In genomic region chrX:142672701-142673100, GRCm38 (mm10) we compare ENCODE assay signal across 33 mouse cellular contexts.
"Had no signal": no experiment of that assay in that cellular context is flagged by ENCODE, and none has a peak within 500 bp of the region (broad histone marks: within the 10 kb centered on the region; RNA-seq: fewer than 3 reads in every experiment).

No protein-coding gene starts in this region.

- H3K36me3 ChIP-seq: heart, embryonic 12.5 days; heart, embryonic 13.5 days; heart, embryonic 15.5 days; hindbrain, embryonic 10.5 days; hindbrain, embryonic 12.5 days; hindbrain, embryonic 13.5 days; hindbrain, embryonic 15.5 days; kidney, embryonic 15.5 days had no signal

- H3K4me3 ChIP-seq: heart, embryonic 12.5 days; heart, embryonic 13.5 days; heart, embryonic 15.5 days; hindbrain, embryonic 10.5 days; hindbrain, embryonic 12.5 days; hindbrain, embryonic 13.5 days; hindbrain, embryonic 15.5 days; kidney, embryonic 15.5 days; layer of hippocampus, adult 2 months; left cerebral cortex, adult 2 months had no signal

- H3K9me3 ChIP-seq: heart, embryonic 12.5 days; heart, embryonic 13.5 days; heart, embryonic 15.5 days; hindbrain, embryonic 10.5 days; hindbrain, embryonic 12.5 days; hindbrain, embryonic 13.5 days; hindbrain, embryonic 15.5 days; kidney, embryonic 15.5 days had no signal

- DNase-seq: heart, postnatal 10 days; heart, postnatal 14 days; heart, postnatal 36 days; heart, postnatal 4 days; kidney, adult 11 months; kidney, adult 18-20 months; kidney, adult 2 months; kidney, adult 8-10 months; kidney, adult 9 months; kidney, postnatal 10 days; kidney, postnatal 14 days; kidney, postnatal 25 days; kidney, postnatal 36 days; kidney, postnatal 4 days; layer of hippocampus, adult 9-11 months; layer of hippocampus, postnatal 36 days had no signal

- H3K27ac ChIP-seq: heart, embryonic 13.5 days; heart, embryonic 15.5 days; hindbrain, embryonic 10.5 days; hindbrain, embryonic 12.5 days; hindbrain, embryonic 13.5 days; hindbrain, embryonic 14.5 days; hindbrain, embryonic 15.5 days; hindbrain, postnatal 0 days; kidney, embryonic 15.5 days; kidney, postnatal 0 days; layer of hippocampus, adult 2 months; left cerebral cortex, adult 2 months had no signal

- H3K27me3 ChIP-seq: heart, embryonic 13.5 days; heart, embryonic 15.5 days had no signal

- H3K9ac ChIP-seq: heart, embryonic 12.5 days; heart, embryonic 13.5 days; heart, embryonic 15.5 days; hindbrain, embryonic 12.5 days; hindbrain, embryonic 13.5 days; hindbrain, embryonic 14.5 days; hindbrain, embryonic 15.5 days; kidney, embryonic 15.5 days had no signal

- H3K4me1 ChIP-seq: heart, embryonic 15.5 days; hindbrain, embryonic 10.5 days; hindbrain, embryonic 12.5 days; hindbrain, embryonic 13.5 days; hindbrain, embryonic 15.5 days had no signal

- H3K4me2 ChIP-seq: heart, embryonic 12.5 days; heart, embryonic 13.5 days; heart, embryonic 15.5 days; hindbrain, embryonic 12.5 days; hindbrain, embryonic 13.5 days; hindbrain, embryonic 14.5 days; hindbrain, embryonic 15.5 days; kidney, embryonic 15.5 days had no signal

- ATAC-seq: hindbrain, embryonic 16.5 days; hindbrain, postnatal 0 days; inflammation-experienced regulatory T-cells, adult 6 months; intestine, embryonic 16.5 days; intestine, postnatal 0 days had no signal
